Mouse (Mus musculus): ENCODE data around the gene Tmem213. TPM values are rescaled to one million over a fixed set of nuclear protein-coding genes. Genes with fewer than 3 reads are reported as not detected.

Tmem213 gene
- polyA plus RNA-seq, 1 experiment: 2.6 TPM

GRCm38 (mm10) chr6:38124207-38124835, 15.3 kb downstream of the Tmem213 start, which contains the start of gene Atp6v0a4:
Gene Atp6v0a4, minus strand, starts transcription at chr6:38124586.
- TF ChIP-seq CTCF (IDR thresholded peaks at IDR 0.05; ENCODE audit: insufficient read depth, low read length) (no peak), POLR2A (IDR thresholded peaks at IDR 0.05; ENCODE audit: borderline replicate concordance, extremely low read depth, low read depth, low read length) (no peak)
- DNase-seq: no peak
- no peak within 1 kb of the TSS for H3K4me3 ChIP-seq (replicated peaks; ENCODE audit: extremely low read depth, low read depth, low read length)

GRCm38 (mm10) chr6:38124882-38125281, 15.8 kb downstream of the Tmem213 start:
- WGBS: 86% methylated on average over 5 of the region's 5 CpGs
- TF ChIP-seq POLR2A (IDR thresholded peaks at IDR 0.05; ENCODE audit: borderline replicate concordance, extremely low read depth, low read depth, low read length): no peak
- TF ChIP-seq CTCF (IDR thresholded peaks at IDR 0.05; ENCODE audit: insufficient read depth, low read length): no peak
- 0 out of 2 replicates have a peak, but pooled peaks cover 5% of the 10 kb centered on the region for H3K4me1 ChIP-seq (ENCODE audit: control insufficient read depth, insufficient read depth, low read length)
- no peak for DNase-seq
- no peak overlapping the region for H3K4me3 ChIP-seq (replicated peaks; ENCODE audit: extremely low read depth, low read depth, low read length)

More at GRCm38 (mm10) chr6:38124207-38124835, 15.3 kb downstream of the Tmem213 start, which contains the start of gene Atp6v0a4:
- 74% methylated on average over 7 of the region's 7 CpGs for WGBS
- 0 out of 2 replicates have a peak, but pooled peaks cover 5% of the 10 kb centered on the region for H3K4me1 ChIP-seq (ENCODE audit: control insufficient read depth, insufficient read depth, low read length)

- no peak for DNase-seq
- no peak for TF ChIP-seq CTCF (IDR thresholded peaks at IDR 0.05; ENCODE audit: insufficient read depth, low read length)
- no peak for TF ChIP-seq POLR2A (IDR thresholded peaks at IDR 0.05; ENCODE audit: borderline replicate concordance, extremely low read depth, low read depth, low read length)
- 91% methylated on average over 3 of the region's 3 CpGs for WGBS
Observed at GRCm38 (mm10) chr6:38125462-38125861, 16.4 kb downstream of the Tmem213 start.

GRCm38 (mm10) chr6:38128115-38128514, 19.1 kb downstream of the Tmem213 start:
- WGBS: 75% methylated on average over 14 of the region's 14 CpGs
- TF ChIP-seq CTCF (IDR thresholded peaks at IDR 0.05; ENCODE audit: insufficient read depth, low read length) (no peak), POLR2A (IDR thresholded peaks at IDR 0.05; ENCODE audit: borderline replicate concordance, extremely low read depth, low read depth, low read length) (no peak)
- no peak for DNase-seq
- Histone ChIP-seq H3K4me1 (ENCODE audit: control insufficient read depth, insufficient read depth, low read length) (0 out of 2 replicates have a peak, but pooled peaks cover 3% of the 10 kb centered on the region), H3K4me3 (replicated peaks; ENCODE audit: extremely low read depth, low read depth, low read length) (no peak overlapping the region)

More at GRCm38 (mm10) chr6:38125462-38125861, 16.4 kb downstream of the Tmem213 start:
- Histone ChIP-seq H3K4me1 (ENCODE audit: control insufficient read depth, insufficient read depth, low read length) (0 out of 2 replicates have a peak, but pooled peaks cover 5% of the 10 kb centered on the region), H3K4me3 (replicated peaks; ENCODE audit: extremely low read depth, low read depth, low read length) (no peak overlapping the region)

- WGBS: 98% methylated on average over 5 of the region's 5 CpGs
- TF ChIP-seq POLR2A (IDR thresholded peaks at IDR 0.05; ENCODE audit: borderline replicate concordance, extremely low read depth, low read depth, low read length) (no peak), CTCF (IDR thresholded peaks at IDR 0.05; ENCODE audit: insufficient read depth, low read length) (peak; percentile 14; the same call in 1 of the 2 replicates)
- Histone ChIP-seq H3K4me1 (ENCODE audit: control insufficient read depth, insufficient read depth, low read length) (no peaks in the 10 kb centered on the region), H3K4me3 (replicated peaks; ENCODE audit: extremely low read depth, low read depth, low read length) (no peak overlapping the region)
- DNase-seq: no peak
Observed at GRCm38 (mm10) chr6:38129883-38130282, 20.8 kb downstream of the Tmem213 start.

GRCm38 (mm10) chr6:38131801-38132231, 22.8 kb downstream of the Tmem213 start:
- DNase-seq: no peak
- WGBS: 58% methylated on average over 4 of the region's 4 CpGs
- Histone ChIP-seq H3K4me1 (ENCODE audit: control insufficient read depth, insufficient read depth, low read length) (no peaks in the 10 kb centered on the region), H3K4me3 (replicated peaks; ENCODE audit: extremely low read depth, low read depth, low read length) (no peak overlapping the region)
- TF ChIP-seq POLR2A (IDR thresholded peaks at IDR 0.05; ENCODE audit: borderline replicate concordance, extremely low read depth, low read depth, low read length) (no peak), CTCF (IDR thresholded peaks at IDR 0.05; ENCODE audit: insufficient read depth, low read length) (no peak)

- TF ChIP-seq POLR2A (IDR thresholded peaks at IDR 0.05; ENCODE audit: borderline replicate concordance, extremely low read depth, low read depth, low read length) (no peak), CTCF (IDR thresholded peaks at IDR 0.05; ENCODE audit: insufficient read depth, low read length) (no peak)
- DNase-seq: no peak
- Histone ChIP-seq H3K4me3 (replicated peaks; ENCODE audit: extremely low read depth, low read depth, low read length) (no peak overlapping the region), H3K4me1 (ENCODE audit: control insufficient read depth, insufficient read depth, low read length) (no peaks in the 10 kb centered on the region)
- 73% methylated on average over 8 of the region's 8 CpGs for WGBS
Observed at GRCm38 (mm10) chr6:38134806-38135559, 25.9 kb downstream of the Tmem213 start.

- no peaks in the 10 kb centered on the region for H3K4me1 ChIP-seq (ENCODE audit: control insufficient read depth, insufficient read depth, low read length)
- no peak for DNase-seq
- no peak overlapping the region for H3K4me3 ChIP-seq (replicated peaks; ENCODE audit: extremely low read depth, low read depth, low read length)
- WGBS: 88% methylated on average over 3 of the region's 3 CpGs
- TF ChIP-seq POLR2A (IDR thresholded peaks at IDR 0.05; ENCODE audit: borderline replicate concordance, extremely low read depth, low read depth, low read length) (no peak), CTCF (IDR thresholded peaks at IDR 0.05; ENCODE audit: insufficient read depth, low read length) (no peak)
Observed at GRCm38 (mm10) chr6:38139086-38139485, 30.0 kb downstream of the Tmem213 start.

- DNase-seq: no peak
- H3K4me3 ChIP-seq (replicated peaks; ENCODE audit: extremely low read depth, low read depth, low read length): no peak overlapping the region
- WGBS: 74% methylated on average over 9 of the region's 9 CpGs
- no peak for TF ChIP-seq CTCF (IDR thresholded peaks at IDR 0.05; ENCODE audit: insufficient read depth, low read length)
- no peak for TF ChIP-seq POLR2A (IDR thresholded peaks at IDR 0.05; ENCODE audit: borderline replicate concordance, extremely low read depth, low read depth, low read length)
- H3K4me1 ChIP-seq (ENCODE audit: control insufficient read depth, insufficient read depth, low read length): peaks cover 4% of the 10 kb centered on the region; the same call in 1 of the 2 replicates
Observed at GRCm38 (mm10) chr6:38140402-38140801, 31.3 kb downstream of the Tmem213 start.

All from lung, adult 2 months (tissue).